In the genomic region with DNA sequence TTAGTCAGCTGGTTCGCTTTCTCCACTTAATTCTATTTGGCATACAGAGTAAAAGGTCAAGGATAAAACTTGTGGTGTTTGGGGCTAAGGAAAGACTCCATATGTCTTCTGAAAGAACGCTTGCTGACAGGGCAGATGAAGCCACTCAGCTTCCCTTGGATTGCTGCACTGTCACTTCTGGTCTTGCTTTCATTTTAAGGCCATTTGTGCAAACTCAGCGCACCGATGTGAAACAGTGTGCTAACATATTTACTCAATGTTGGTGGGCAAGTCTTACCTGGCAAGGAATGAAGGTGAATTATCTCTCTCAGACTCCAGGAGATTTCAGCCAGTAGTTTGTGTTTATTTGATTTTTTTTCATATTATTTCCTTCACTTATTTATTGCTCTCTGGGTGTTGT, we compare ENCODE assay signal across 25 mouse cellular contexts.
DNase-seq lines count a peak whose midpoint lies in the region; ATAC-seq lines count a peak whose summit lies in the region.
"Had no signal": no experiment of that assay in that cellular context is flagged by ENCODE, and none has a peak within 500 bp of the region (broad histone marks: within the 10 kb centered on the region; RNA-seq: fewer than 3 reads in every experiment).

No protein-coding gene starts in this region.

- peak overlapping the region; percentile 59 for H3K4me3 ChIP-seq in megakaryocyte, embryonic 14.5 days (replicated peaks)
- no peak overlapping the region for H3K4me3 ChIP-seq in hindbrain, embryonic 16.5 days (ENCODE audit: low read length)
- H3K4me3 ChIP-seq: embryonic facial prominence, embryonic 13.5 days; embryonic facial prominence, embryonic 15.5 days; erythroblast, embryonic 14.5 days; forebrain, embryonic 10.5 days; forebrain, embryonic 12.5 days had no signal

- H3K4me1 ChIP-seq in megakaryocyte, embryonic 14.5 days, result peaks cover 22% of the 10 kb centered on the region
- H3K4me1 ChIP-seq in hindbrain, embryonic 16.5 days (ENCODE audit: control insufficient read depth, insufficient read depth, low read depth, low read length), result no peaks in the 10 kb centered on the region
- H3K4me1 ChIP-seq: embryonic facial prominence, embryonic 15.5 days; forebrain, embryonic 10.5 days; forebrain, embryonic 12.5 days had no signal

- H3K27me3 ChIP-seq in megakaryocyte, embryonic 14.5 days (replicated peaks), result no peaks in the 10 kb centered on the region
- H3K27me3 ChIP-seq in hindbrain, embryonic 16.5 days (replicated peaks; ENCODE audit: control insufficient read depth, insufficient read depth, low read length), result no peaks in the 10 kb centered on the region
- H3K27me3 ChIP-seq: embryonic facial prominence, embryonic 13.5 days; embryonic facial prominence, embryonic 15.5 days; forebrain, embryonic 12.5 days; Patski had no signal

- no peak overlapping the region for H3K27ac ChIP-seq in hindbrain, embryonic 16.5 days (ENCODE audit: low read depth, low read length)
- H3K27ac ChIP-seq: embryonic facial prominence, embryonic 13.5 days; embryonic facial prominence, embryonic 15.5 days; forebrain, embryonic 10.5 days; forebrain, embryonic 12.5 days had no signal

- no peak overlapping the region for H3K9ac ChIP-seq in hindbrain, embryonic 16.5 days (ENCODE audit: low read depth, low read length)
- H3K9ac ChIP-seq: embryonic facial prominence, embryonic 13.5 days; embryonic facial prominence, embryonic 15.5 days; forebrain, embryonic 12.5 days had no signal

- WGBS in hindbrain, embryonic 16.5 days, result 87% methylated on average over 4 of the region's 4 CpGs

- H3K9me3 ChIP-seq in megakaryocyte, embryonic 14.5 days, result no peaks in the 10 kb centered on the region
- H3K9me3 ChIP-seq in hindbrain, embryonic 16.5 days (ENCODE audit: control insufficient read depth, low read length), result no peaks in the 10 kb centered on the region
- H3K9me3 ChIP-seq: embryonic facial prominence, embryonic 13.5 days; embryonic facial prominence, embryonic 15.5 days; forebrain, embryonic 10.5 days; forebrain, embryonic 12.5 days; G1E had no signal

- H3K4me2 ChIP-seq in hindbrain, embryonic 16.5 days (ENCODE audit: low read length), result no peak overlapping the region
- H3K4me2 ChIP-seq: embryonic facial prominence, embryonic 13.5 days; embryonic facial prominence, embryonic 15.5 days; forebrain, embryonic 12.5 days had no signal

- DNase-seq in adrenal gland, adult (ENCODE audit: inconsistent age in 2 of 2, low spot score in 1 of 2), result peak; percentile 9 to 60
- DNase-seq in adrenal gland, adult 18-20 months (ENCODE audit: low spot score in 2 of 2), result no peak
- peak; percentile 4 for DNase-seq in adrenal gland, postnatal 14 days
- DNase-seq in adrenal gland, postnatal 10 days, result no peak
- DNase-seq: adrenal gland, adult 8-10 months; cerebellum, adult 11 months; cerebellum, adult 18-20 months; cerebellum, adult 8-10 months; cerebellum, adult 9-11 months; cerebellum, postnatal 14 days; cerebellum, postnatal 36 days; embryo, embryonic 11 days had no signal

- no peaks in the 10 kb centered on the region for H3K36me3 ChIP-seq in megakaryocyte, embryonic 14.5 days (replicated peaks; ENCODE audit: low read length)
- H3K36me3 ChIP-seq in hindbrain, embryonic 16.5 days (ENCODE audit: control insufficient read depth, insufficient read depth, low read length), result no peaks in the 10 kb centered on the region
- H3K36me3 ChIP-seq: embryonic facial prominence, embryonic 13.5 days; embryonic facial prominence, embryonic 15.5 days; forebrain, embryonic 10.5 days; forebrain, embryonic 12.5 days; G1E had no signal

- ATAC-seq in megakaryocyte, adult 5-6 weeks (ENCODE audit: poor library complexity, severe bottlenecking), result no peak
- no peak for ATAC-seq in hindbrain, embryonic 16.5 days
- ATAC-seq: activated CD4-positive, CD25-positive, alpha-beta regulatory T cell, adult 4 months; forebrain, embryonic 14.5 days; forebrain, embryonic 16.5 days; Patski had no signal

Comparison
In these comparisons a context has a peak if more than half of its experiments do, and no peak if none do; other contexts are left out.
1. DNase-seq: peak in adrenal gland, adult (2 of 2) and adrenal gland, postnatal 14 days (single experiment); none in adrenal gland, adult 18-20 months (0 of 2) and adrenal gland, postnatal 10 days (single experiment).